Comparison of ENCODE assay signal across 19 mouse cellular contexts in genomic region chr2:45859445-45859844, GRCm38 (mm10).
DNase-seq lines count a peak whose midpoint lies in the region; ATAC-seq and TF ChIP-seq lines count a peak whose summit lies in the region.
"Had no signal": no experiment of that assay in that cellular context is flagged by ENCODE, and none has a peak within 500 bp of the region (broad histone marks: within the 10 kb centered on the region; RNA-seq: fewer than 3 reads in every experiment).

No protein-coding gene starts in this region.

- no peak for TF ChIP-seq RAD21 in MEL (IDR thresholded peaks at IDR 0.05; ENCODE audit: low read depth, low read length)

- no peak overlapping the region for H3K4me3 ChIP-seq in MEL (ENCODE audit: control insufficient read depth in 1 of 2, insufficient read depth in 1 of 2, low read depth in 2 of 2, low read length in 2 of 2)
- H3K4me3 ChIP-seq in myocyte: no peak overlapping the region
- no peak overlapping the region for H3K4me3 ChIP-seq in intestine, embryonic 16.5 days (ENCODE audit: low read length)
- H3K4me3 ChIP-seq: gastrocnemius, adult 2 months; heart, embryonic 10.5 days; hindbrain, embryonic 15.5 days; limb, embryonic 13.5 days; liver, embryonic 13.5 days; midbrain, embryonic 15.5 days had no signal

- H3K4me1 ChIP-seq in MEL (ENCODE audit: control insufficient read depth in 1 of 2, insufficient read depth in 2 of 2, low read length in 2 of 2): no peaks in the 10 kb centered on the region
- H3K4me1 ChIP-seq in intestine, embryonic 16.5 days (ENCODE audit: control insufficient read depth, insufficient read depth, low read length): no peaks in the 10 kb centered on the region
- H3K4me1 ChIP-seq: heart, embryonic 10.5 days; hindbrain, embryonic 15.5 days; limb, embryonic 13.5 days; liver, embryonic 13.5 days; midbrain, embryonic 15.5 days had no signal

- WGBS in intestine, embryonic 16.5 days: 84% methylated on average over 6 of the region's 6 CpGs

- no peak for TF ChIP-seq EP300 in MEL (IDR thresholded peaks at IDR 0.05; ENCODE audit: low read depth in 1 of 2, low read length in 2 of 2)

- H3K27me3 ChIP-seq in MEL (ENCODE audit: control insufficient read depth in 1 of 2, insufficient read depth in 2 of 2, low read length in 2 of 2) (no peaks in the 10 kb centered on the region), myocyte (ENCODE audit: control insufficient read depth, insufficient read depth, insufficient read length) (no peaks in the 10 kb centered on the region)
- no peaks in the 10 kb centered on the region for H3K27me3 ChIP-seq in intestine, embryonic 16.5 days (replicated peaks; ENCODE audit: control insufficient read depth, insufficient read depth, low read length)
- H3K27me3 ChIP-seq: hindbrain, embryonic 15.5 days; limb, embryonic 13.5 days; liver, embryonic 13.5 days; midbrain, embryonic 15.5 days had no signal

- no peak overlapping the region for H3ac ChIP-seq in myocyte (ENCODE audit: control insufficient read depth, insufficient read length)

- no peak overlapping the region for H3K27ac ChIP-seq in MEL (ENCODE audit: control insufficient read depth, low read depth, low read length)
- no peak overlapping the region for H3K27ac ChIP-seq in intestine, embryonic 16.5 days (ENCODE audit: low read length)
- H3K27ac ChIP-seq: gastrocnemius, adult 2 months; heart, embryonic 10.5 days; hindbrain, embryonic 15.5 days; limb, embryonic 13.5 days; liver, embryonic 13.5 days; midbrain, embryonic 15.5 days had no signal

- peak overlapping the region; percentile 53 for H3K4me2 ChIP-seq in myocyte (ENCODE audit: low read depth)
- no peak overlapping the region for H3K4me2 ChIP-seq in intestine, embryonic 16.5 days (ENCODE audit: low read depth, low read length)
- H3K4me2 ChIP-seq: hindbrain, embryonic 15.5 days; limb, embryonic 13.5 days; liver, embryonic 13.5 days; lung, embryonic 14.5 days; midbrain, embryonic 15.5 days had no signal

- no peaks in the 10 kb centered on the region for H3K36me3 ChIP-seq in MEL (ENCODE audit: control insufficient read depth in 1 of 2, insufficient read depth in 2 of 2, low read length in 2 of 2)
- H3K36me3 ChIP-seq in myocyte (ENCODE audit: control insufficient read depth, insufficient read depth): no peaks in the 10 kb centered on the region
- H3K36me3 ChIP-seq in intestine, embryonic 16.5 days (ENCODE audit: control insufficient read depth, insufficient read depth, low read length): no peaks in the 10 kb centered on the region
- H3K36me3 ChIP-seq: heart, embryonic 10.5 days; hindbrain, embryonic 15.5 days; limb, embryonic 13.5 days; liver, embryonic 13.5 days; midbrain, embryonic 15.5 days had no signal

- TF ChIP-seq POLR2A in MEL (IDR thresholded peaks at IDR 0.05; ENCODE audit: control insufficient read depth in 1 of 2, insufficient read depth in 1 of 2, low read depth in 1 of 2, low read length in 2 of 2, poor library complexity in 1 of 2): no peak
- TF ChIP-seq POLR2A in myocyte (IDR thresholded peaks at IDR 0.05; ENCODE audit: insufficient read length, low read depth): no peak

- peak; percentile 42 for DNase-seq in thymus, postnatal 0 days (ENCODE audit: low spot score)
- DNase-seq in thymus, postnatal 36 days: no peak
- DNase-seq in MEL (ENCODE audit: low read depth, low spot score) (peak; percentile 11), liver (no peak)
- DNase-seq: adrenal gland, adult 2 months; cerebellum, adult 8-10 months; gastrocnemius, adult 2 months; heart, postnatal 4 days; liver, embryonic 13.5 days had no signal

- H3K9me3 ChIP-seq in MEL (replicated peaks; ENCODE audit: insufficient read depth, low read length): no peaks in the 10 kb centered on the region
- no peaks in the 10 kb centered on the region for H3K9me3 ChIP-seq in intestine, embryonic 16.5 days (ENCODE audit: control insufficient read depth, low read length)
- H3K9me3 ChIP-seq: heart, embryonic 10.5 days; hindbrain, embryonic 15.5 days; limb, embryonic 13.5 days; liver, embryonic 13.5 days; midbrain, embryonic 15.5 days had no signal

- no peak overlapping the region for H3K9ac ChIP-seq in MEL (ENCODE audit: control insufficient read depth, low read depth, low read length, poor library complexity, severe bottlenecking)
- H3K9ac ChIP-seq in intestine, embryonic 16.5 days (ENCODE audit: low read depth, low read length): no peak overlapping the region
- H3K9ac ChIP-seq: hindbrain, embryonic 15.5 days; limb, embryonic 13.5 days; liver, embryonic 13.5 days; lung, embryonic 14.5 days; midbrain, embryonic 15.5 days had no signal

- peak; percentile 95 for ATAC-seq in granulocyte monocyte progenitor cell, adult 5-6 weeks (replicated peaks; ENCODE audit: poor library complexity, severe bottlenecking)
- ATAC-seq in CD4-positive, CD25-positive, alpha-beta regulatory T cell, adult 4 months: no peak
- ATAC-seq in intestine, embryonic 16.5 days: no peak
- ATAC-seq: intestine, postnatal 0 days; midbrain, embryonic 15.5 days had no signal

- H3K79me2 ChIP-seq in MEL (ENCODE audit: control insufficient read depth, insufficient read depth, low read length, poor library complexity): no peaks in the 10 kb centered on the region
- no peaks in the 10 kb centered on the region for H3K79me2 ChIP-seq in myocyte (ENCODE audit: control insufficient read depth, insufficient read depth)

- no peak for TF ChIP-seq CTCF in MEL (IDR thresholded peaks at IDR 0.05 in 2 of 3, conservative IDR thresholded peaks at IDR 0.05 in 1 of 3; ENCODE audit: control insufficient read depth in 1 of 3, insufficient read depth in 1 of 3, low read depth in 2 of 3, low read length in 3 of 3, poor library complexity in 1 of 3, severe bottlenecking in 1 of 3)

TF ChIP-seq in MEL, 35 proteins besides CTCF, POLR2A, EP300 and RAD21:
- TF ChIP-seq BHLHE40 (IDR thresholded peaks at IDR 0.05; ENCODE audit: borderline replicate concordance, low read depth, low read length): no peak

TF ChIP-seq in myocyte, 11 proteins besides CTCF, POLR2A, EP300 and RAD21:
- TF ChIP-seq USF1 (IDR thresholded peaks at IDR 0.05; ENCODE audit: low read depth): no peak
- TF ChIP-seq MYOG (IDR thresholded peaks at IDR 0.05; ENCODE audit: control insufficient read depth in 1 of 3, insufficient read depth in 1 of 3, insufficient read length in 2 of 3, low read depth in 2 of 3): no peak
- TF ChIP-seq TCF3 (IDR thresholded peaks at IDR 0.05; ENCODE audit: insufficient read length, low read depth): no peak
- no peak for TF ChIP-seq E2F4 (IDR thresholded peaks at IDR 0.05; ENCODE audit: insufficient read depth)
- no peak for TF ChIP-seq REST (IDR thresholded peaks at IDR 0.05; ENCODE audit: insufficient read depth, insufficient read length)
- no peak for TF ChIP-seq CEBPB (IDR thresholded peaks at IDR 0.05; ENCODE audit: insufficient read depth, poor library complexity, severe bottlenecking)
- no peak for TF ChIP-seq POLR2AphosphoS2 (IDR thresholded peaks at IDR 0.05; ENCODE audit: insufficient read length, low read depth)
- TF ChIP-seq SRF (IDR thresholded peaks at IDR 0.05; ENCODE audit: control insufficient read depth, insufficient read length, low read depth): no peak
- TF ChIP-seq MYOD1 (IDR thresholded peaks at IDR 0.05; ENCODE audit: control insufficient read depth in 1 of 3, insufficient read length in 2 of 3, low read depth in 2 of 3): no peak
- no peak for TF ChIP-seq TCF12 (IDR thresholded peaks at IDR 0.05; ENCODE audit: insufficient read depth, poor library complexity, severe bottlenecking)
- no peak for TF ChIP-seq MAX (IDR thresholded peaks at IDR 0.05; ENCODE audit: low read depth)

Comparison
In these comparisons a context has a peak if more than half of its experiments do, and no peak if none do; other contexts are left out.
1. DNase-seq: peak in thymus, postnatal 0 days (single experiment) and MEL (single experiment); none in thymus, postnatal 36 days (0 of 2) and liver (single experiment).